Mouse (Mus musculus) gastrocnemius, postnatal 10 days (tissue): ENCODE results near the gene Cstb. TPM values are rescaled to one million over a fixed set of nuclear protein-coding genes. Genes with fewer than 3 reads are reported as not detected.

Experiments used
- DNase-seq: peaks from one replicate; pipeline ENCODE4 v3.0.0; 2021; ENCODE audit warnings: mixed read lengths
- total RNA-seq, 2 experiments: library from RNA; stranded (reverse); gene quantifications; 2 replicates each; pipeline ENCODE4 v1.2.3; 2021

Gene Cstb
- total RNA-seq, 2 experiments from 2014 or later, result 28.5 to 40.5 TPM

GRCm38 (mm10) chr10:78417888-78418287 is 7.6 kb upstream of the Cstb start:
- DNase-seq, result no peak

- no peak for DNase-seq
These were observed 6.7 kb upstream of the Cstb start for GRCm38 (mm10) chr10:78418791-78419190.

- DNase-seq, result no peak
These were observed 4.5 kb upstream of the Cstb start for GRCm38 (mm10) chr10:78420929-78421328.

- no peak for DNase-seq
These were observed 2.9 kb upstream of the Cstb start for GRCm38 (mm10) chr10:78422614-78423013.

GRCm38 (mm10) chr10:78426117-78426735 is 757 bp downstream of the Cstb start:
- DNase-seq, result peak; percentile 21

- no peak for DNase-seq
These were observed 2.6 kb downstream of the Cstb start for GRCm38 (mm10) chr10:78428070-78428469.

GRCm38 (mm10) chr10:78429180-78429579 is 3.7 kb downstream of the Cstb start:
- no peak for DNase-seq

- no peak for DNase-seq
These were observed 4.3 kb downstream of the Cstb start for GRCm38 (mm10) chr10:78429776-78430175.

GRCm38 (mm10) chr10:78432853-78433252 is 7.4 kb downstream of the Cstb start:
- no peak for DNase-seq

- DNase-seq, result peak; percentile 89
These were observed 12.6 kb downstream of the Cstb start for GRCm38 (mm10) chr10:78438094-78438493.

- peak; percentile 31 for DNase-seq
These were observed 14.1 kb downstream of the Cstb start for GRCm38 (mm10) chr10:78439550-78439949.

GRCm38 (mm10) chr10:78439990-78440389 is 14.5 kb downstream of the Cstb start:
- no peak for DNase-seq

GRCm38 (mm10) chr10:78440812-78441211 is 15.3 kb downstream of the Cstb start:
- peak; percentile 20 for DNase-seq

- no peak for DNase-seq
These were observed 16.1 kb downstream of the Cstb start for GRCm38 (mm10) chr10:78441606-78442005.

- no peak for DNase-seq
These were observed 16.8 kb downstream of the Cstb start for GRCm38 (mm10) chr10:78442292-78442691.

- DNase-seq, result no peak
These were observed 20.7 kb downstream of the Cstb start for GRCm38 (mm10) chr10:78446195-78446594.

- DNase-seq, result no peak
These were observed 21.9 kb downstream of the Cstb start for GRCm38 (mm10) chr10:78447396-78447795.

- DNase-seq, result no peak
These were observed 25.3 kb downstream of the Cstb start for GRCm38 (mm10) chr10:78450761-78451160.

GRCm38 (mm10) chr10:78452641-78453040 is 27.2 kb downstream of the Cstb start:
- no peak for DNase-seq

- DNase-seq, result no peak
These were observed 31.2 kb downstream of the Cstb start for GRCm38 (mm10) chr10:78456696-78457095.

GRCm38 (mm10) chr10:78457495-78458347 is 32.3 kb downstream of the Cstb start:
- peak; percentile 70 for DNase-seq

GRCm38 (mm10) chr10:78458348-78459111 is 33.1 kb downstream of the Cstb start:
- DNase-seq, result peak; percentile 45

GRCm38 (mm10) chr10:78460463-78460862 is 35.0 kb downstream of the Cstb start:
- DNase-seq, result no peak
